Mouse (Mus musculus): ENCODE results near the gene Cfd. TPM values are rescaled to one million over a fixed set of nuclear protein-coding genes. Genes with fewer than 3 reads are reported as not detected.

The Cfd gene
- polyA plus RNA-seq, 1 experiment from 2014 or later = not detected

GRCm38 (mm10) chr10:79853860-79854795 is 36.5 kb upstream of the Cfd start, which contains the start of gene Ptbp1:
Gene Ptbp1, plus strand, starts transcription at chr10:79854427.
- Histone ChIP-seq H3K4me2 (replicated peaks; ENCODE audit: low read depth, low read length) (peak within 1 kb of the TSS; percentile 100), H3K27ac (ENCODE audit: low read length) (peak within 1 kb of the TSS; percentile 100), H3K27me3 (ENCODE audit: insufficient read depth, low read length) (no peaks in the 10 kb centered on the region), H3K9me3 (ENCODE audit: low read length) (no peaks in the 10 kb centered on the region), H3K4me1 (ENCODE audit: insufficient read depth, low read length) (peaks cover 51% of the 10 kb centered on the region), H3K9ac (replicated peaks; ENCODE audit: low read length) (peak within 1 kb of the TSS; percentile 100), H3K36me3 (ENCODE audit: insufficient read depth, low read length) (peaks cover 23% of the 10 kb centered on the region), H3K4me3 (ENCODE audit: low read length) (peak within 1 kb of the TSS; percentile 98)
- WGBS = under 1% methylated on average over 75 of the region's 75 CpGs
- ATAC-seq (ENCODE audit: low FRiP score, low TSS enrichment) = peak; percentile 89

- under 1% methylated on average over 82 of the region's 83 CpGs for WGBS
- H3K27ac ChIP-seq (ENCODE audit: low read length) = peak overlapping the region; percentile 100
- ATAC-seq (ENCODE audit: low FRiP score, low TSS enrichment) = peak; percentile 14; the same call in 1 of the 2 replicates
- H3K4me1 ChIP-seq (ENCODE audit: insufficient read depth, low read length) = peaks cover 59% of the 10 kb centered on the region
- peak overlapping the region; percentile 98 for H3K4me3 ChIP-seq (ENCODE audit: low read length)
- H3K27me3 ChIP-seq (ENCODE audit: insufficient read depth, low read length) = no peaks in the 10 kb centered on the region
- H3K9me3 ChIP-seq (ENCODE audit: low read length) = no peaks in the 10 kb centered on the region
- H3K4me2 ChIP-seq (replicated peaks; ENCODE audit: low read depth, low read length) = peak overlapping the region; percentile 100
- peak overlapping the region; percentile 100 for H3K9ac ChIP-seq (replicated peaks; ENCODE audit: low read length)
- peaks cover 32% of the 10 kb centered on the region for H3K36me3 ChIP-seq (ENCODE audit: insufficient read depth, low read length)
Measured at GRCm38 (mm10) chr10:79854801-79855541, 35.7 kb upstream of the Cfd start.

- Histone ChIP-seq H3K36me3 (ENCODE audit: insufficient read depth, low read length) (peaks cover 39% of the 10 kb centered on the region), H3K9me3 (ENCODE audit: low read length) (no peaks in the 10 kb centered on the region), H3K9ac (replicated peaks; ENCODE audit: low read length) (peak overlapping the region; percentile 100), H3K27me3 (ENCODE audit: insufficient read depth, low read length) (no peaks in the 10 kb centered on the region), H3K4me2 (replicated peaks; ENCODE audit: low read depth, low read length) (peak overlapping the region; percentile 100), H3K4me3 (ENCODE audit: low read length) (peak overlapping the region; percentile 98), H3K4me1 (ENCODE audit: insufficient read depth, low read length) (peaks cover 66% of the 10 kb centered on the region), H3K27ac (ENCODE audit: low read length) (peak overlapping the region; percentile 100)
- WGBS = under 1% methylated on average over 10 of the region's 10 CpGs
- no peak for ATAC-seq (ENCODE audit: low FRiP score, low TSS enrichment)
Measured at GRCm38 (mm10) chr10:79855558-79856184, 35.0 kb upstream of the Cfd start.

- Histone ChIP-seq H3K4me3 (ENCODE audit: low read length) (peak overlapping the region; percentile 98), H3K4me2 (replicated peaks; ENCODE audit: low read depth, low read length) (peak overlapping the region; percentile 100), H3K36me3 (ENCODE audit: insufficient read depth, low read length) (peaks cover 45% of the 10 kb centered on the region), H3K27ac (ENCODE audit: low read length) (peak overlapping the region; percentile 100), H3K9ac (replicated peaks; ENCODE audit: low read length) (peak overlapping the region; percentile 100), H3K4me1 (ENCODE audit: insufficient read depth, low read length) (peaks cover 71% of the 10 kb centered on the region), H3K27me3 (ENCODE audit: insufficient read depth, low read length) (no peaks in the 10 kb centered on the region), H3K9me3 (ENCODE audit: low read length) (no peaks in the 10 kb centered on the region)
- ATAC-seq (ENCODE audit: low FRiP score, low TSS enrichment) = no peak
- WGBS = 16% methylated on average over 6 of the region's 6 CpGs
Measured at GRCm38 (mm10) chr10:79856280-79856679, 34.4 kb upstream of the Cfd start.

DNA sequence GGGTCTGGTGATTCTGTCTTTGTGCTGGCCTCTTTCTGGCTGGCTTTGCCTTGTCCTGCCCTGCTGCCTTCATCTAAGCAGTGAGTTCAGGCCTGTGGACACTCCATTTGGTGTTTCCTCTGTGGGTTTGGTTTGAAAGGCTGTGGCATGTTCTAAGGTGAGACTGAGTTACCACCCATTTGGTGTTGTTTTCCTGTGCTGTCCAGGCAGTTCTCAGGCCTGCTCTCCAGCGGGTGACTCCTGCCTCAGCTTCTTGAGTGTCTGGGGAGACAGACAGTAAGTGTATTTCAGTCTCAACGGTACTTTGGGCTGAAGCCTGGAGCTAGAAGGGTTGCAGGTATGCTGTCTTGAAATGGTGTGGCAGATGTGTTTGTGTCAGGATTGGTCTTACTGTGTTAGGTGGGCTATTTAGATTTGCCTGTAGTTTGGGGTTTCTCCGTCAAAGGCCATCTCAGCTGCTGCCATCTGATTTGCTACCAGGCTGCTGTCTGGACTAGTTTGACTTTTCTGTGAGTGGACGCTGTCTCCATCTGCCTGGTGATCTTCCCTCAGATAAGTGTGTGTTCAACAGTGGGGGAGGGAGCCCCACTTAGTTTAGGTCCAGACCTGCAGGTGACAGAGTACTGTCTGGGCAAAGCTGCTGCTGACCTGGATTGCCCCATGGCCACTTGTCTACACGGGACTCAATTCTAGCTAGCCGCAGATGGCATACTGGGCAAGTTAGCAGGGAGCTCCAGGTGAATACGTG is 33.8 kb upstream of the Cfd start:
- peaks cover 71% of the 10 kb centered on the region for H3K4me1 ChIP-seq (ENCODE audit: insufficient read depth, low read length)
- no peak for ATAC-seq (ENCODE audit: low FRiP score, low TSS enrichment)
- peaks cover 50% of the 10 kb centered on the region for H3K36me3 ChIP-seq (ENCODE audit: insufficient read depth, low read length)

DNA sequence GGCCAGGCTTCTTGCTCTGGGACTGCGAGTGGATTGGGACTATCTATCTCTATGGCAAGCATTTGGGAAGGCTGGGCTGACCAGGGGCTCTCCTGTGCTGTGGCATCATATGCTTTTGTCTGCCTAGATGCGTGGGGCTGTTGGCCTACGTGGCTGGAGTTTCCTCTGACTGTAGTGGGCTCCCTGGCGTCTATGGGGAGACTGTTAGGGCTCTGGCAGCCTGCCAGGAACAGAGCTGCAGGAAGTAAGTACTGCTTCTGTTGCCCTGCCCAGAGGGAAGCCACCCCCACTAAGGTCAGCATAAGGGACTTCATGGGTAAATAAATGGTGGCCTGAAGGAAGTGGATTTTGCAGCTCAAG is 33.2 kb upstream of the Cfd start:
- Histone ChIP-seq H3K9ac (replicated peaks; ENCODE audit: low read length) (peak overlapping the region; percentile 100), H3K9me3 (ENCODE audit: low read length) (no peaks in the 10 kb centered on the region), H3K4me3 (ENCODE audit: low read length) (peak overlapping the region; percentile 98), H3K36me3 (ENCODE audit: insufficient read depth, low read length) (peaks cover 56% of the 10 kb centered on the region), H3K27me3 (ENCODE audit: insufficient read depth, low read length) (no peaks in the 10 kb centered on the region), H3K4me2 (replicated peaks; ENCODE audit: low read depth, low read length) (peak overlapping the region; percentile 100), H3K27ac (ENCODE audit: low read length) (peak overlapping the region; percentile 100), H3K4me1 (ENCODE audit: insufficient read depth, low read length) (peaks cover 69% of the 10 kb centered on the region)
- 14% methylated on average over 4 of the region's 4 CpGs for WGBS
- ATAC-seq (ENCODE audit: low FRiP score, low TSS enrichment) = no peak

More for the DNA sequence above, 33.8 kb upstream of the Cfd start:
- Histone ChIP-seq H3K4me3 (ENCODE audit: low read length) (peak overlapping the region; percentile 98), H3K27ac (ENCODE audit: low read length) (peak overlapping the region; percentile 100), H3K9me3 (ENCODE audit: low read length) (no peaks in the 10 kb centered on the region), H3K4me2 (replicated peaks; ENCODE audit: low read depth, low read length) (peak overlapping the region; percentile 100), H3K9ac (replicated peaks; ENCODE audit: low read length) (peak overlapping the region; percentile 100), H3K27me3 (ENCODE audit: insufficient read depth, low read length) (no peaks in the 10 kb centered on the region)
- 16% methylated on average over 7 of the region's 7 CpGs for WGBS

GRCm38 (mm10) chr10:79857894-79858293 is 32.8 kb upstream of the Cfd start:
- Histone ChIP-seq H3K27ac (ENCODE audit: low read length) (peak overlapping the region; percentile 100), H3K4me2 (replicated peaks; ENCODE audit: low read depth, low read length) (peak overlapping the region; percentile 100), H3K27me3 (ENCODE audit: insufficient read depth, low read length) (no peaks in the 10 kb centered on the region), H3K4me3 (ENCODE audit: low read length) (peak overlapping the region; percentile 98), H3K9me3 (ENCODE audit: low read length) (no peaks in the 10 kb centered on the region), H3K4me1 (ENCODE audit: insufficient read depth, low read length) (peaks cover 66% of the 10 kb centered on the region), H3K9ac (replicated peaks; ENCODE audit: low read length) (peak overlapping the region; percentile 100), H3K36me3 (ENCODE audit: insufficient read depth, low read length) (peaks cover 60% of the 10 kb centered on the region)
- ATAC-seq (ENCODE audit: low FRiP score, low TSS enrichment) = no peak
- 57% methylated on average over 2 of the region's 2 CpGs for WGBS

DNA sequence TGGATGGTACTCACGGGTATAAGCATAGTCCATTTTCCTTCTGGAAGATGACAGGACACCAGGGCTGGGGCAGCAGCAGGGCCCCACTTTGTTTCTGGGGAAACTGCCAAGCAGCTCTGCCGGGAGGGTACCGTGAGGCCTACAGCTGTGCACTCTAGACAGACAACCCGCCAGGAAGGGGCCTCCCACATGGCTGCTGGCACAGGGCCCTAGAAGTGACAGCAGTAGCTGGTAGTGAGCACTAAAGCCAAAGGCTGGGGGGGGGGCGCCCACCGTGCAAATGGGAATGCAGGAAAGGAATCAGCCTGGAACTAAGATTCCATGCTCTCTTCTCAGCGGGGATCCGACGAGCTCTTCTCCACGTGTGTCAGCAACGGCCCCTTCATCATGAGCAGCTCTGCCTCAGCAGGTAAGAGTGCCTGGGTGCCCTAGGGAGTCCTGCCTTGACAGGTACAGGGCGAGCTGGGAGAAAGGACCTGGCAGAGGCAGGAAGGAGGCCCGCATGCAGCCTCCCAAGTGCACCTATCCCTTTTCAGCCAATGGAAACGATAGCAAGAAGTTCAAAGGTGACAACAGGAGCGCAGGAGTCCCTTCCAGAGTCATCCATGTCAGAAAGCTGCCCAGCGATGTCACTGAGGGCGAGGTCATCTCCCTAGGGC is 32.1 kb upstream of the Cfd start:
- peak overlapping the region; percentile 100; the same call in 1 of the 2 replicates for H3K27ac ChIP-seq (ENCODE audit: low read length)
- peaks cover 62% of the 10 kb centered on the region for H3K4me1 ChIP-seq (ENCODE audit: insufficient read depth, low read length)
- H3K36me3 ChIP-seq (ENCODE audit: insufficient read depth, low read length) = peaks cover 67% of the 10 kb centered on the region
- no peaks in the 10 kb centered on the region for H3K9me3 ChIP-seq (ENCODE audit: low read length)
- no peaks in the 10 kb centered on the region for H3K27me3 ChIP-seq (ENCODE audit: insufficient read depth, low read length)
- ATAC-seq (ENCODE audit: low FRiP score, low TSS enrichment) = no peak
- H3K9ac ChIP-seq (replicated peaks; ENCODE audit: low read length) = peak overlapping the region; percentile 100
- H3K4me3 ChIP-seq (ENCODE audit: low read length) = peak overlapping the region; percentile 98
- H3K4me2 ChIP-seq (replicated peaks; ENCODE audit: low read depth, low read length) = peak overlapping the region; percentile 100
- whole genome bisulfite sequencing = 43% methylated on average over 17 of the region's 17 CpGs

Measured in kidney, embryonic 16.5 days (tissue).